Mouse (Mus musculus): ENCODE data around the gene Gkn3. TPM values are rescaled to one million over a fixed set of nuclear protein-coding genes. Genes with fewer than 3 reads are reported as not detected.

Gene Gkn3
- polyA plus RNA-seq, 1 experiment from 2014 or later, result 0.42 TPM

- WGBS, result 83% methylated on average over 6 of the region's 6 CpGs
- Histone ChIP-seq H3K9me3 (ENCODE audit: control insufficient read depth, low read length) (no peaks in the 10 kb centered on the region), H3K9ac (ENCODE audit: low read length) (no peak overlapping the region), H3K36me3 (ENCODE audit: control insufficient read depth, insufficient read depth, low read length) (no peaks in the 10 kb centered on the region), H3K4me3 (ENCODE audit: low read depth, low read length) (no peak overlapping the region), H3K4me2 (no peak overlapping the region), H3K27me3 (ENCODE audit: control insufficient read depth, insufficient read depth, low read length) (no peaks in the 10 kb centered on the region), H3K27ac (ENCODE audit: low read depth, low read length) (no peak overlapping the region), H3K4me1 (ENCODE audit: control insufficient read depth, insufficient read depth, low read length) (0 out of 2 replicates have a peak, but pooled peaks cover 2% of the 10 kb centered on the region)
- DNase-seq (ENCODE audit: low spot score, missing footprints) (no peak), ATAC-seq (ENCODE audit: low FRiP score) (no peak)
Measured at GRCm38 (mm10) chr6:87401456-87401855, 12.7 kb upstream of the Gkn3 start.

- no peaks in the 10 kb centered on the region for H3K36me3 ChIP-seq (ENCODE audit: control insufficient read depth, insufficient read depth, low read length)
- H3K4me2 ChIP-seq, result no peak overlapping the region
- 0 out of 2 replicates have a peak, but pooled peaks cover 2% of the 10 kb centered on the region for H3K4me1 ChIP-seq (ENCODE audit: control insufficient read depth, insufficient read depth, low read length)
- H3K27me3 ChIP-seq (ENCODE audit: control insufficient read depth, insufficient read depth, low read length), result no peaks in the 10 kb centered on the region
- DNase-seq (ENCODE audit: low spot score, missing footprints) (peak; percentile 81), ATAC-seq (ENCODE audit: low FRiP score) (no peak)
- 56% methylated on average over 4 of the region's 4 CpGs for WGBS
- no peak overlapping the region for H3K4me3 ChIP-seq (ENCODE audit: low read depth, low read length)
- no peaks in the 10 kb centered on the region for H3K9me3 ChIP-seq (ENCODE audit: control insufficient read depth, low read length)
- H3K9ac ChIP-seq (ENCODE audit: low read length), result no peak overlapping the region
- H3K27ac ChIP-seq (ENCODE audit: low read depth, low read length), result no peak overlapping the region
Measured at GRCm38 (mm10) chr6:87399886-87400566, 11.3 kb upstream of the Gkn3 start.

GRCm38 (mm10) chr6:87399137-87399536 lies 10.4 kb upstream of the Gkn3 start:
- no peak overlapping the region for H3K9ac ChIP-seq (ENCODE audit: low read length)
- H3K27ac ChIP-seq (ENCODE audit: low read depth, low read length), result no peak overlapping the region
- H3K27me3 ChIP-seq (ENCODE audit: control insufficient read depth, insufficient read depth, low read length), result no peaks in the 10 kb centered on the region
- no peak for ATAC-seq (ENCODE audit: low FRiP score)
- 0 out of 2 replicates have a peak, but pooled peaks cover 2% of the 10 kb centered on the region for H3K4me1 ChIP-seq (ENCODE audit: control insufficient read depth, insufficient read depth, low read length)
- no peak overlapping the region for H3K4me3 ChIP-seq (ENCODE audit: low read depth, low read length)
- H3K36me3 ChIP-seq (ENCODE audit: control insufficient read depth, insufficient read depth, low read length), result no peaks in the 10 kb centered on the region
- 2% methylated on average over 5 of the region's 5 CpGs for WGBS
- DNase-seq (ENCODE audit: low spot score, missing footprints), result peak; percentile 98
- no peaks in the 10 kb centered on the region for H3K9me3 ChIP-seq (ENCODE audit: control insufficient read depth, low read length)
- H3K4me2 ChIP-seq, result no peak overlapping the region

- H3K9me3 ChIP-seq (ENCODE audit: control insufficient read depth, low read length), result no peaks in the 10 kb centered on the region
- DNase-seq (ENCODE audit: low spot score, missing footprints) (no peak), ATAC-seq (ENCODE audit: low FRiP score) (no peak)
- no peak overlapping the region for H3K4me3 ChIP-seq (ENCODE audit: low read depth, low read length)
- 82% methylated on average over 9 of the region's 9 CpGs for WGBS
- H3K4me1 ChIP-seq (ENCODE audit: control insufficient read depth, insufficient read depth, low read length), result 0 out of 2 replicates have a peak, but pooled peaks cover under 1% of the 10 kb centered on the region
- no peak overlapping the region for H3K4me2 ChIP-seq
- no peak overlapping the region for H3K9ac ChIP-seq (ENCODE audit: low read length)
- no peaks in the 10 kb centered on the region for H3K27me3 ChIP-seq (ENCODE audit: control insufficient read depth, insufficient read depth, low read length)
- no peaks in the 10 kb centered on the region for H3K36me3 ChIP-seq (ENCODE audit: control insufficient read depth, insufficient read depth, low read length)
- no peak overlapping the region for H3K27ac ChIP-seq (ENCODE audit: low read depth, low read length)
Measured at GRCm38 (mm10) chr6:87394783-87395182, 6.0 kb upstream of the Gkn3 start.

GRCm38 (mm10) chr6:87393466-87394205 lies 4.9 kb upstream of the Gkn3 start:
- Histone ChIP-seq H3K27ac (ENCODE audit: low read depth, low read length) (no peak overlapping the region), H3K4me3 (ENCODE audit: low read depth, low read length) (no peak overlapping the region), H3K27me3 (ENCODE audit: control insufficient read depth, insufficient read depth, low read length) (no peaks in the 10 kb centered on the region), H3K9me3 (ENCODE audit: control insufficient read depth, low read length) (no peaks in the 10 kb centered on the region), H3K36me3 (ENCODE audit: control insufficient read depth, insufficient read depth, low read length) (no peaks in the 10 kb centered on the region), H3K9ac (ENCODE audit: low read length) (no peak overlapping the region), H3K4me2 (no peak overlapping the region), H3K4me1 (ENCODE audit: control insufficient read depth, insufficient read depth, low read length) (no peaks in the 10 kb centered on the region)
- DNase-seq (ENCODE audit: low spot score, missing footprints) (no peak), ATAC-seq (ENCODE audit: low FRiP score) (no peak)
- 81% methylated on average over 8 of the region's 8 CpGs for WGBS

- Histone ChIP-seq H3K4me3 (ENCODE audit: low read depth, low read length) (no peak overlapping the region), H3K9ac (ENCODE audit: low read length) (no peak overlapping the region), H3K36me3 (ENCODE audit: control insufficient read depth, insufficient read depth, low read length) (no peaks in the 10 kb centered on the region), H3K27ac (ENCODE audit: low read depth, low read length) (no peak overlapping the region), H3K27me3 (ENCODE audit: control insufficient read depth, insufficient read depth, low read length) (no peaks in the 10 kb centered on the region), H3K4me2 (no peak overlapping the region), H3K9me3 (ENCODE audit: control insufficient read depth, low read length) (no peaks in the 10 kb centered on the region), H3K4me1 (ENCODE audit: control insufficient read depth, insufficient read depth, low read length) (no peaks in the 10 kb centered on the region)
- DNase-seq (ENCODE audit: low spot score, missing footprints), result no peak
- 0 out of 2 replicates have a peak, but pooled peaks have one; percentile 62 for ATAC-seq (ENCODE audit: low FRiP score)
- 26% methylated on average over 5 of the region's 5 CpGs for WGBS
Measured at GRCm38 (mm10) chr6:87389455-87389989, 787 bp upstream of the Gkn3 start.

- H3K4me1 ChIP-seq (ENCODE audit: control insufficient read depth, insufficient read depth, low read length), result no peaks in the 10 kb centered on the region
- ATAC-seq (ENCODE audit: low FRiP score), result no peak
Measured at GRCm38 (mm10) chr6:87386681-87387080, 2.1 kb downstream of the Gkn3 start.

GRCm38 (mm10) chr6:87386203-87386602 lies 2.5 kb downstream of the Gkn3 start:
- no peaks in the 10 kb centered on the region for H3K27me3 ChIP-seq (ENCODE audit: control insufficient read depth, insufficient read depth, low read length)
- no peak overlapping the region for H3K27ac ChIP-seq (ENCODE audit: low read depth, low read length)
- no peaks in the 10 kb centered on the region for H3K4me1 ChIP-seq (ENCODE audit: control insufficient read depth, insufficient read depth, low read length)
- no peak overlapping the region for H3K9ac ChIP-seq (ENCODE audit: low read length)
- no peak overlapping the region for H3K4me2 ChIP-seq
- H3K36me3 ChIP-seq (ENCODE audit: control insufficient read depth, insufficient read depth, low read length), result no peaks in the 10 kb centered on the region
- no peak overlapping the region for H3K4me3 ChIP-seq (ENCODE audit: low read depth, low read length)
- ATAC-seq (ENCODE audit: low FRiP score) (no peak), DNase-seq (ENCODE audit: low spot score, missing footprints) (peak; percentile 98)
- H3K9me3 ChIP-seq (ENCODE audit: control insufficient read depth, low read length), result no peaks in the 10 kb centered on the region
- 14% methylated on average over 7 of the region's 7 CpGs for WGBS

More at GRCm38 (mm10) chr6:87386681-87387080, 2.1 kb downstream of the Gkn3 start:
- no peak overlapping the region for H3K4me2 ChIP-seq
- no peak for DNase-seq (ENCODE audit: low spot score, missing footprints)
- 87% methylated on average over 10 of the region's 10 CpGs for WGBS
- no peaks in the 10 kb centered on the region for H3K36me3 ChIP-seq (ENCODE audit: control insufficient read depth, insufficient read depth, low read length)
- H3K27me3 ChIP-seq (ENCODE audit: control insufficient read depth, insufficient read depth, low read length), result no peaks in the 10 kb centered on the region
- H3K4me3 ChIP-seq (ENCODE audit: low read depth, low read length), result no peak overlapping the region
- H3K27ac ChIP-seq (ENCODE audit: low read depth, low read length), result no peak overlapping the region
- no peak overlapping the region for H3K9ac ChIP-seq (ENCODE audit: low read length)
- H3K9me3 ChIP-seq (ENCODE audit: control insufficient read depth, low read length), result no peaks in the 10 kb centered on the region

GRCm38 (mm10) chr6:87384761-87385160 lies 4.0 kb downstream of the Gkn3 start:
- no peaks in the 10 kb centered on the region for H3K36me3 ChIP-seq (ENCODE audit: control insufficient read depth, insufficient read depth, low read length)
- H3K27me3 ChIP-seq (ENCODE audit: control insufficient read depth, insufficient read depth, low read length), result no peaks in the 10 kb centered on the region
- no peaks in the 10 kb centered on the region for H3K9me3 ChIP-seq (ENCODE audit: control insufficient read depth, low read length)
- DNase-seq (ENCODE audit: low spot score, missing footprints) (no peak), ATAC-seq (ENCODE audit: low FRiP score) (no peak)
- H3K4me2 ChIP-seq, result no peak overlapping the region
- H3K9ac ChIP-seq (ENCODE audit: low read length), result no peak overlapping the region
- H3K4me3 ChIP-seq (ENCODE audit: low read depth, low read length), result no peak overlapping the region
- WGBS, result 56% methylated on average over 5 of the region's 6 CpGs
- H3K27ac ChIP-seq (ENCODE audit: low read depth, low read length), result no peak overlapping the region
- no peaks in the 10 kb centered on the region for H3K4me1 ChIP-seq (ENCODE audit: control insufficient read depth, insufficient read depth, low read length)

Data from midbrain, embryonic 11.5 days (tissue).